Mouse (Mus musculus) lung, postnatal 10 days (tissue): ENCODE data around the gene Bend3.

Experiments used
- DNase-seq: peaks from one replicate; pipeline ENCODE4 v3.0.0; 2021

Bend3 gene

DNA sequence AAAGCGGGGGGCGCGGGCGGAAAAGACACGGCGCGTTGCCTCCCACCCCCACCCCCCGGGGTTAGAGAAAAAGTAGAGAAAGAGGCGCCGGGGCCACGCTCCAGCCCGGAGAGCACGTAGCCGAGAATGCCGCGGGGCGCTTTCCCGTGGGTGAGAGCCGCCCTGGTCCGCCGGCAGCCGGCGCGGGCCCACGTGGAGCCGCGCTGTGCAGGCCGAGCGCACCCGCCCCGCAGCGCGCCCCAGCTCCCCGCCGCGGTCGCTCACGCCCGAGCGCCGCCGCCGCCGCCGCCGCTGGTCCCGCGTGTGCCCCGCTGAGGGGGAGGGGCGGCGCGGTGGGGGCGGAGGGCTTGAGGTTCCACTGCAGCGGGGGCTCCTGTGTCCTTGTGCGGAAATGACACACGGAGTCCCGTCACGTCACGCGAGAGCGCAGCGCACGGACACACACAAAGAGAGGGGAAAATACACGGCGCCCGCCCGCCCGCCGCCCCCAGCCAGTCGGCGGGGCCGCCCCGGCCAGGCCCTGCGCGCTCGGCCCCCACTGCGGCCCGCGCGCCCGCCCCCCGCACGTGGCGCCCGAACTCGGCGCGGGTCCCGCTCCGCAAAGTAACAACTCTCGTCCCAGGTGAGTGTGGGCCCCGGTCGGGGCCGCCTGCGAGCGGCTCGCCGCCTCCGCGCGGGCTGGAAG is at the start of gene Bend3:
TSS of gene Bend3 (plus strand) at position 81 of the 685 bp plus-strand sequence.
- peak; percentile 73 for DNase-seq

DNA sequence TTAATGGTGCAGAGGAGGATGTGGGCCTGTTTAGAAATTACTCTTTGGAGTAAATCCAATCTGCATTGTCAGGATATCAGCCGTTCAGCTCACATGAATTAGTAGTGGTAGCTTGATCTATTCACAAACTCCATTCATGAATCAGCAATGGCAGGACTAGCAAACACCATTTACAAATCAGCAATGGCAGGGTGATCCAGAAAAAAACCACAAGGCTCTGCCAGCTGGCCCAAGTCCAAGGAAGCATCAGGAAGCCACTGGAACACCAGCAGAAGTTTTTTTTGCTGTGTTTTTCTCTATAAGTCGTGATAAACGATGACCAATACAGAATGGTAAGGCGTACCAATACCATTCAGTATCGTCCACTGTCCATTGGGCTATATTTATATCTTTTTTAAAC is 48.0 kb upstream of the Bend3 start:
- DNase-seq, result no peak

DNA sequence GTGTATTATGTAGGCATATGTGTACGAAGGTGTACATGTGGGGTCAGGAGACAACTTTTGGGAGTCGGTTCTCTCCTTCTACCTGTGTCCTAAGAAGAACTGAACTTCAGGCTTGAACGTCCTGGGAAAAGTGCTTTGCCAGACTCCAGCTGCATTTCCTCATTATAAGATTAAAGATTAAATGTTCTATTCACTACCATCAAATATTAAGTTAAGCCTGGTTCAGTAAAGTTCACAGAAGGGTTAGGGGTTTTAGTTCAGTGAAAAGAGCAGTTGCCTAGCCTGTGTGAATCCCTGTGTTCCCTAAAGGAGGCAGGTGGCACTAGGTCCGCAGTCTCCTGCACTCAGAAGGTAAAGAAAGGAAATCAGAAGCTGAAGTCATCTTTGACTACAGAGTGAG is 44.3 kb upstream of the Bend3 start:
- no peak for DNase-seq

DNA sequence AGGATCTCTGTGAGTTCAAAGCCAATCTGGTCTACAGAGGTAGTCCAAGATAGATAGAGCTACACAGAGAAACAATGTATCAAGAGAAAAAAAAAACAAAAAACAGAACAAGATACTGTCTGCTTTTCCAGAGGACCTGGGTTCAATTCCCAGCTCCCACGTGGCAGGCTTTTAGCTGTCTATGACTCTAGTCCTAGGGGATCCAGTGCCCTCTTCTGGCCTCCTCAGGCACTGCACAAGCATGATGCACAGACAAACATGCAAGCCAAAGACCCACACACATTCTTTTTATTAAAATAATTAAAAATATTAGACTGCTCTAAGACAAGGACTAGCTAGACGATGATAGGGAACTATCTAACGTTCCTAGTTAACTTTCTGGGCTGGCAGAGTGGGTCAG is 42.9 kb upstream of the Bend3 start:
- no peak for DNase-seq

DNA sequence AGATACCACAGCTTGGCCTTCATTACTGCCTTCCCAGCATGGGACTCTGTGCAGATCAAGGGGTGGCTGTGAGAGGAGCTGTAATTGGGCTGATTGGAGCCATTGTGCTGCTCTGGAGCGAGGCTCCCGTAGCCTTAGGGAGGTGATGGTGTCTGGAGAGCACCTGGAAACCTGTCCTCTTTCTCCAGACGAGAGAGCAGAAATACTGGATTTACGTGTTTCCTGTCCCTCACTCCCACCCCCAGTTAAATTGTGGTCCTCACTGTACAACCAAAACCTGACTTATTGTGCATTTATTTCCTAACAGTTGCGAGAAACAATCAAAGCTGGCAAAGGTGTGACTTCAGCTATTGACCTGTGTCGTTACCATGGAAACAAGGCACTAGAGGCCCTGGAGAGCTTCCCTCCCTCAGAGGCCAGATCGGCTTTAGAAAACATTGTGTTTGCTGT is 39.1 kb upstream of the Bend3 start:
- DNase-seq, result peak; percentile 14

DNA sequence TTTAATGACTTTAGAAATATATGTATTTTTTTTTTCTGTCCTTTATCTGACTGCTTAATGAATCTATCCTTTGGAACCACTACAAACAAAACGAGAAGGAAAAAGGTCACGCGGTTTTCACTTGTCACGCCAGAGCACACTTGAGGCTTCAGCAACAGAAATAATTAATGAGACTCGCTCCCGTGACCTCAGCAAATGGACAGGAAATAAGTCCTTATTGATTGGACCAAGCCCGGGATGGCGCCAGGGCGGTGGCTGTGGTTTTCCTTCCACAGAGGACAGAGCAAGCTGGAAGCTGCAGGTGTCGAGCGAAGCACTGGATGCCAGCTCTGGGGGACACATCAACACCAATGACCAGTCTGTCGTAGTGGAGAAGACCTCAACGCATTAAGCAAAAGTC is 38.6 kb upstream of the Bend3 start:
- DNase-seq, result peak; percentile 4

DNA sequence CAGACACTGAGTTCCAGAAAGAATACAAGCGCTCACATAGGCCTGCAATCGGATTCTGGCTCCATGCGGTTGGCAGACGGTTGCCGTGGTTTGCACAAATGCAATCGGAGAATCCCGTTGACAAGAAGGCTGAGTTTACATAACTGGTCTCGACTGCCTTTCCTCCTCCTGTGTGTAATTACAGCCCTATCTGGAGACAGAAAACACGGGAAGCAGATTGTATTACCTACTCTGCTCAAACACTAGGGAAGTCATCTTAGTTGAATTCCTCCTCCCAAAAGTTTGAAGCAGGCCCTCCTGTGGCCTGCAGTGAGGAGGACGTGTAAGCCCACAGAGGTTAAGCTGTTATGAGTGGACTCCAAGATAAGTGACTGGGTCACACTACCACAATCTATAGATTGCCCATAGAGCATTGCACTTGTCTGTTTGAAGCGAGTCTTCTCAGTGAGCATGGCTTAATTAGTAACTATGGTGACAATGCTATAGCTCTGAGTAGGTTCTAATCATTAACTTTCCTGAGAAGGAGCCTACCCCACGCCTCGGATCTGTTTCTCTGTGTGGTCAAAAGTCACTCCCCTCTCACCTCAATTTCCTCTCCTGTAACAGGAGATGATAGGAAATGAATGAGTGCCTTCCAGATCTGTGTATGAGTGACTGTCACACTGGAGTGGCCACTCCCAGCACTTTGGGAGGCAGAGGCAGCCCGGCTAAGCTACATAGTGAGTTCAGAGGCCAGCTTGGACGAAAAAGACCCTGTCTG is 37.5 kb upstream of the Bend3 start:
- no peak for DNase-seq

DNA sequence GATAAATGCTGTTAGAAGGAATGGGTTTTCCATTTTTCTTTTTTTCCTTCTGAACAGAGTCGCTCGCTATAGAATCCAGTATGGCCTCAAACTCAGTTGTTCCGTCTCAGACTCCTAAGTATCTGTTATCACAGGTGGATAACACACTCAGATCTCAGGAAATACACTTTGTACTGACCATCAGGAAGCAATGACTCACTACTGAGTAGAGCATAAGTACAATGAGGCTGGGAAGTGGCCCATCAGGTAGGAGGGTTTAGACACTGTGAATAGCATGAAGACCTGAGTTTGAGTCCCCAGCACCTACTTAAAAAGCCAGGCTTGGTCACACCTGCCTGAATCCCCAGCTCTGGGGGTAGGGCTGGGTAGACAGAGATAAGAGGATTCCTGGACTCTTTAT is 30.0 kb upstream of the Bend3 start:
- no peak for DNase-seq

DNA sequence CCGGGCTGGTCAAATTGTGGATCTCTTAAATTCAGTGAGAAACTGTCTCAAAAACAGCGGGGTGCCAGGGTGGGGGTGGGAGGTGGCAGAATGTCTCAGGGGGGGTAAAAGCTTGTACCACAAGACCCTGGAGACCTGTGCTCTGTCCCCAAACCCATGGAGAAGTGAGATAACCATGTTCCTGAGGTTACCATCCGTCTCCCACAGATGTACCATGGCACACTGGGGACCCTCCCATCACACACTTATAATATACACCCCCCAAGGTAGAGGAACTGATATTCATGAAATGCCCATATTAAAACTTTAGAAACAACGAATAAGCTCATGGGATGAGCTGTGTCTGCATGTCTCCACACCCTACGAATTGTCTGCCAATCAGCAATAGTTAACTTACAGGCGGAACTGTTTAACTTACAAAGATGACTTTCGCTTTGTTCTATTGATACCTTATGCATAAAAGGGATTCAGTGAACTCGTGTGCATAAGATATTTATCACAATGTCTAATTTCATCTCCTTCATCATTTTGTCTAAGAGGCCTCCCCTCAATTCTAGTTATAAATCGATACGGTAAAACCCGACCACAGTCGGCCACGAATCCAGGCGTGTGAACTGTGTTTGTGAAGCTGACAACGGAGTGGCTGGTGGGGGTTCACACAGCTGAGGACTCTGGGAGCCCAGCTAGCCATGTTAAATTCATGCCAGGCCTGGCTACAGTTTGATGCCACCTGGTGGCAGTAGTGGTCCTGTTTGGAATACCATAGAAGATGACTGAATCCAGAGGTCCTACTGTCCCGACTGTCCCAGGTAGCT is 26.6 kb upstream of the Bend3 start:
- peak; percentile 84 for DNase-seq

DNA sequence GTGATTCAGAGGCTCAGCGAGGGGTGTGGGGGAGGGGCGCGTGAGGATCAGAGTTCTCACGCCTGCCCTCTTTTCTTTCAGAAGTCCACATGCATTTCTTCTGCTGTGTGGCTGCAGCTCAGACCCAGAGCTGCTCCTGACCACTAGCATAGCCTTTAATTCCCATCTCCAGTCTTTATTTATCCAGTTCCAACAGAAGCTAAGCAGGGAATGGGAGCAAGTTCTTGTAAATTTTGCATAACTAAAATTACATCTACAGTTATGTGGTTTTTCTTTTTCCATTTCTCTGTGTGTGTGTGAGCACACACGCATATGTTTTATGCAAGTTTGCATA is 26.0 kb upstream of the Bend3 start:
- no peak for DNase-seq

DNA sequence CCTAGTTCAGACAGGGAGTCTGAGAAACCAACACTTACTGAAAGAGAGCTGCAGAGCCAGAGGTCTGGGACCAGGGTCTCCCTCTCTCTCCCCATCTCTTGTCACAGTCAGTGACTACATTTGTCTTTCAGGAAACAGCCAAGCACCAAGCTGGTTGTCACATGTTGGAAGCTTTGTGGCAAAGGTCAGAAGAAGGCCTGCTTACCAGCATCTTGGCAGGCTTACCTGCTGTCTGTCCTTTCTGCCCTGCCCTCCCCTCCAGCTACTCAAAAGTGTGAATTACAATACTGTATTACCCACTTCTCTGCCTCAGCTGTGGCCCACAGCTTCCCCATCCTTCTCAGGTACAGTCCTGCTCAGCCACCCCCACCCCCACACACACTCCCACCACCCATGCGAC is 24.4 kb upstream of the Bend3 start:
- no peak for DNase-seq

DNA sequence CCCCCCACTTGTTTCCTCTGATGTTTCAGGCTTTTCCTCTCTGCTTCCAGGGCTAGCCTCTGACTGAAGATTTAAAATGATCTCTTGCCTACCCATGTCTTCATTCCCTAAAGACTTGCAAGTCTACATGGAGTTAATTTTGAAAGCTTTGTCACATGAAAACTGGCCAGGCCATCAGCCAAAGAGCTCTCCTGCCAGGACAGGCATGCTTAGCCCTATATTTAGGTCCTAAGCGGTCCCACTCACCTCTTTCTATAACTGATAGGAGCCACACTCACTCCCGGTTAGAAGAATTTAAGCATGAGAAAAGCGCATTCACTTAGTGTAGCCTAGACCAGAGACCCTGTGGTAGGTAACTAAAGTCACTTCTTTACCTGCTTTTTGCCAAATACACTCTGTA is 24.0 kb upstream of the Bend3 start:
- DNase-seq, result no peak

DNA sequence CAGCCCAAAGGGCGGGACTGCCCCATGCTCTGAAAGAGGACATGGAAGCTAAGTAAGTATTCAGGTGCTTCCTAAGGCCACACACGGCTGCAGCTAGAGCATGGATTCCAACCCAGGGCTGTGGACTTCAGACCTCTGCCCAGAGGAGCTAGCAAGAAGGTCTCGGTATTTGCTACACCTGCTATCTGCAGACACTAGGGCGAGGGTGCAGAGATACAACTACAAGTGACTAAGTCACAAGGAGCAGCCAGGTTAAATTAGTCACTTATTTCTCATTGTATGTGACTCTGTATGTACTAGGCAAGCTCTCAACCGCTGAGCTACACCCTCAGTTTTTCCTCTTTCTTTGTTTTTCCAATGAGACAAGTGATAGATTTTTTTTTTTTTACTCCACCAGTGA is 15.8 kb upstream of the Bend3 start:
- DNase-seq, result no peak

DNA sequence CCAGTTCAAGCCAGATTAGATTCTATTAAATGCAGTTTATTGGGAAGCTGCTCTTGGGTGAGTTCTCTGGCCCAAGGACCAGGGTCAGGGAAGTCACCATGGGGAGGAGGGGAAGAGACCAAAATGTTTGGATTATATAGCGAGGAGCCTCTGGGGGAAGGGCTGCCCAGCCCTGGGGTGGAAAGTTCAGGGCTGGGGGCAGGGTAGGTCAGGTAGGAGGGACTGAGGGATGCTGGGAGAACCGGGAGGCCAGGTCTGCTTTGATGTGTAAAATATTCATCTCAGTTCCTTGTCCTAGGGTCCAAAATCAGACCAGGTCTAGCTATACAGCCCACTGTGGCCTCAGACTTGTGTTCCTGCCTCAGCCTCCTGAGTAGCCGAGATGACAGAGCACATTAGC is 15.4 kb upstream of the Bend3 start:
- DNase-seq, result no peak

DNA sequence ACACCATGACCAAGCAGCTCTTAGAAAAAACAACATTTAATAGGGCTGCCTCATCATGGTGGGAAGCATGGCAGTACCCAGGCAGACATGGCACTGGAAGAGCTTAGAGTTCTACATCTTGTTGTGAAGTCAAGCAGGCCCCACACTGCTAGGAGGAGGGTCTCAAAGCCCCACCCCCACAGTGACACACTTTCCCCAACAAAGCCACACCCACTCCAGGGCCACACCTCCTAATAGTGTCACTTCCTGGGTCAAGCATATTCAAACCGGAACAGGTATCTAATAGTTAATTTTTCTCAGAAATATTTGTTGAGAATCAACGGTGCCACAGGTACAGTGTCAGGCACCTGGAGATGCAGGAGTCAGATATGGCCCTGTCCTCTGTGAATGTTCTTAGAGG is 12.4 kb upstream of the Bend3 start:
- no peak for DNase-seq

DNA sequence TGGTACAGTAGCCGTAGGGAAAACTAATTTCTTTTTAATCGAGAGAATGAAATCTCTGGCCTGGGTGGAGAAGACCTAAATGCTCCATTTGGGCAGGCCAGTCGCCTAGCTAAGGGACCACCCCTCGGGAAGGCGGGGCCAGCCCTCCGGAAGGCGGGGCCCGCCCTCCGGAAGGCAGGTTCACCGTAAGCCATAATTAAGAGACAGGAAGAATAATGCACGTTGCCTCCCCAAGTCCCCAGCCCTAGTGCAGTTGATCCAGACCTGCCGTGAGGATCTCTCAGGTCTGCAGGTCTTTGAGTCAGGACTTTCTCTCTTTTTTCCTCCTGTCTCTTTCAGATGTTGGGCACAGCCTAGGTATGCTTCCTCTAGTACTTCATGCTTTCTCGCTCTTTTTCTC is 11.0 kb upstream of the Bend3 start:
- DNase-seq, result no peak

DNA sequence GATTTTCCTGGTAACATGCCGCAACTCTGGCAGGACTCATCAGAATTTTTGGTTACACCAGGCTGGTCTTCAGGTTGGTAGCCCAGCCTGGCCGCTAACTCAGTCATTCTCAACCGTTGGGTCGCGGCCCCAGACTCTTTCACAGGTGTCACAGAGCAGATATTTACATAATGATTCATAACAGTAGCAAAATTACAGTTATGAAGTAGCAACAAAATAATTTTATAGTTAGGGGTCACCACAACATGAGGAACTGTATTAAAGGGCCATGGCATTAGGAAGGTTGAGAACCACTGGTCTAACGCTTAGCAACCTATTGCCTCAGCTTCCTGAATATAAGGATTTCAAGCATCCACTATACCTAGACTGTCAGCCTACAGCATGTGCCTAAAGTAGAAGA is 10.3 kb upstream of the Bend3 start:
- DNase-seq, result no peak

DNA sequence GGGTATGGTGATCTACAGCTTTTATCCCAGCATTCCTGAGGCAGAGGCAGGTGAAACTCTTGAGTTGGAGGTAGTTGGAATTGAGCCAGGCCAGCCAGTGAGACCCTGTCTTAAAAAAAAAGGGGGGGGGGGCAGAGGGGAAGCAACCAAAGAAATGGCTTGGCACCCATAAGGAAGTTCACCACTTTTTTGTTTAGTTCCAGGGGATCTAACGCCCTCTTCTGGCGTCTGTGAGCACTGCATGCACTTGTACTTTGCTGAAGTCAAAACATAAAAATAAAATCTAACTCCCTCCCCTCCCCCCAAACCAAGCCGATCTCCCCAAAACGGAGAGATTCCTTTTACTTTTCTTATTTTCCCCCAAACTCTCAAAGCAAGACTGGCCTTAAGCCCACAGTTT is 3.3 kb upstream of the Bend3 start:
- peak; percentile 24 for DNase-seq

DNA sequence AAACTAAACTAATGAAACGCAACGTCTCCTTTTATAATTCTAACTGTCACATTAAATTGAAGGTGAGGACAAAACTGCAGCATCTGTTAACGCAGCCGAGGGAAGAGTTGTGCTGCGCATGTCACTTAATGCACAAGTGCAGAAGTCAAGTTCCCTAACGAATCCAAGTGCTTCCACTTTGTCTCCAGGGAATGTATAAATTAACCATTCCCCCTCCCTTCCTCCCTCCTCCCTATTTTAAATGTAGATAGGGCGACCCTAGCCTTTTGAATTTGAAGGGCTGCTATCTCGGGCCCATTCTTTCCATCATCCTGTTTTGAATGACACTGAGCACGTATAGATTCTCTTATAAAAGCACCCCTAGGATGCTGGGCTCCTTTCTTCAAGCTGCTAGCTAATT is 1.2 kb upstream of the Bend3 start:
- DNase-seq, result no peak

DNA sequence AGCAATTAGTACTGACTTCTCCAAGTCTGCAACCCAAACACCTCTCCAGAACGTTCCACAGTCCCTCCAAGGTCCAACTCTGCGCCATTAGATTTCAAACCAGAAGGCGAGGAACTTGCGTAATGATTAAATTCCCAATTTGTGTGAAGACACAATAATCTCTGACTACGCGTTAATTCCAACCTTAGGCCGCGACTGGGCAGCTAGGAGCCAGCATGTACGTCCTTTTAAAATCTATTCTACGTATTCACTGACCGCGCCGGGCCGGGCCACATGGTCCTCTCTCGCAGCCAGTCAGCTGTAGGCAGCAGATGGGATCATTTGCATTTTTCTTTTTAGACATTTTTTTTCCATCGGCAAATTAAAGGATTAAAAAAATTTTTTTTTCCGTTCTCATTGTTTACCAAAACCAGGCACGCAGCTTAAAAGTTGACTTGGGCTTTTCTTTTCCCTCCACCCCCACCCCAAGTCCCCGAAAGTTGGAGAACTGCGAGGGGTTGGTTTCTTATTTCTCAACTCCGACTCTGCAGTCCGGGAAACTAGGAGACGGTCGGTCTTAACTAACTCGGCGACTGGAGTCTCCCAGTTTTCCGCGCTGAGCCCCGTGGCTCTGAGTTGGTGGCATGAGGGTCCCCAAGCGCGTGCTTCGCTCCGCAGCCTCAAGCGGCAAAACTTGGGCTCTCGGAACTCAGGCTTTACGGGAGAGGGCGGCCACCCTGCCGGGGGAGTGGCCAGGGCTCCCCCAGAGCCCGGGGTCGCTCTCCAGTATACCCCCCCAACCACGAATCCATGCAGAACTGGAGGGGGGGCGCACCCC is 558 bp upstream of the Bend3 start:
- DNase-seq, result peak; percentile 66

DNA sequence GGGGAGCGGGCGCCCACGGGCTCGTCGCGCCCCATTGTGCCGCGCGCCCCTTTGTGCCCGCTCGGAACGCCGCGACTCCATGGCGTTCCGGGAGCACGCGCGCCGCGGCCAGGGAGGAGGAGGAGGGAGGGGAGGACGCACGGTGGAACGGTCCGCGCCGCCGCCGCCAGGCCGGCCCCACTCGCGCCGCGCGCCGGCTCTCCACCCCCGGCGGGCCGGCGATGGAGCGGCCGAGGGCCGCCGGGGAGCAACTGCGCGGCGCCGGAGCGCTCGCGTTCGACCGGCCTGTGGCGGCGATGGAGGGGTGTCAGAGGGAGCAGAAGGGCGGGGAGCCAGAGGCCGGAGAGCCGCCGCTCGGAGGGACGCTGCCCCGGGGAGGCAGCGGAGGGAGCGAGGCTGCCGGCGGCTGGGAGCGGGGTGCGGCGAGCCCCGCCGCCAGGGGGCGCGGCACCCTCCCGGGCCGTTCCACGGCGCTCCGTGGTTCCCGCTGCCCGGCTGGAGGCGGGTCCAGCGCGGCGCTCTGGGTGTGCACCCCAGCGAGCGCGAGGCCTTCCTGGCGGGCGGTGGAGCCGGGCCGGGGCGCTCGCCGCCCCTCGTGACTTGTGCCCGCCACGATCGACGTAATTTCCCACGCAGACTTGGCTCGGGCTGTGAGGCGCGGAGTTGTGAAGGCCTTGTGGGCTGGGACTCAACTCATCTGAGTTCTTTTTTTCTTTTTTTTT is 966 bp downstream of the Bend3 start:
- peak; percentile 88 for DNase-seq

DNA sequence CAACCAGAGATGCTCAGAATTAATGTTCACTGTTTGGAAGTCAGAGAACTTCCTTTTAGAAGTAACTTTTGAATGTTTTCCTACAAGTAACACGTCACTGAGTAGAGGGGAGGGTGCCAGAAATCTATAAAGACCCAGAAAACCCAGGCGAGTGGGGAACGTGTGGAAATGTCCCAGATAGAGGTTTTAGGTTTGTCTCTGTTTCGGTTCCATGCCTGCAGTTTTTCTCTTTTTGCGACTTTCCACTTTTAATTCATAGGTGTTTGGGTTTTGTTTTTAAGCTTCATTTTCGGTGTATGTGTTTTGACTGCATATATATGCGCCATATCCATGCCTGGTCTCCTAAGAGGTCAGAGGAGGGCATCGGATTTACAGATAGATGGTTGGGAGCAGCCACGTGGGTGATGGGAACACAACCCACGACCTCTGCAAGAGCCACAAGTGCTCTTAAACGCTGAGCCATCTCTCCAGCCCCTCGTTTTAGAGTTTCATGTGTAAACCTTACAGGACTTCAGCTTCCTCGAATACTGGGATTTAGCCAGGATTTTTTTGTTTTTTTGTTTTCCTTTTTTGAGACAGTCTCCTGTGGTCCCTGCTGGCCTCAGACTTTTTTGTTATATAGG is 1.7 kb downstream of the Bend3 start:
- no peak for DNase-seq
